Mouse (Mus musculus) fat pad, adult 2 months (tissue): ENCODE results near the gene Lrtm1.

Source experiments
- DNase-seq: peaks from one replicate; pipeline ENCODE4 v3.0.0-alpha.2; 2011; ENCODE audit warnings: low read depth, low spot score; ENCODE audit errors: extremely low read depth

Lrtm1 gene

DNA sequence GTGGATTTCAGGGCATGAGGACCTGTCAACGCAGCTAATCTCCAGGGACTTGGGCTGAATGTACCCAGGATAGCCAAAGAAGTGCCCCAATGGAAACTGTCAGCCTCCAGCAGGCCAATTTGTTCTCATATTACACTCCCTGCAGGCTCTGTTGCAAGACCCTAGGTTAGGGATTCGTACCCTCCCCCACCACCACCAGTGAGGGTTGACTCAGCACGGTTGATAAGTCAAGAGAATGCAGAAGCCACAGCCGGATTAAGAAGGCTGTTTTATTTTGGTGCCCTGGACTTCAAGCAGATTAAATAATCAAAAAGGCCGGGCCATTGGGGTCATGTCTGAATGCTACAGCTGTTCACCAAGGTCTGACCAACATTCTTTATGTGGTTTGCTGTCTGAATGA lies at the start of gene Lrtm1:
Gene Lrtm1, plus strand, starts transcription at position 326 of the 400 bp plus-strand sequence.
- DNase-seq = no peak

DNA sequence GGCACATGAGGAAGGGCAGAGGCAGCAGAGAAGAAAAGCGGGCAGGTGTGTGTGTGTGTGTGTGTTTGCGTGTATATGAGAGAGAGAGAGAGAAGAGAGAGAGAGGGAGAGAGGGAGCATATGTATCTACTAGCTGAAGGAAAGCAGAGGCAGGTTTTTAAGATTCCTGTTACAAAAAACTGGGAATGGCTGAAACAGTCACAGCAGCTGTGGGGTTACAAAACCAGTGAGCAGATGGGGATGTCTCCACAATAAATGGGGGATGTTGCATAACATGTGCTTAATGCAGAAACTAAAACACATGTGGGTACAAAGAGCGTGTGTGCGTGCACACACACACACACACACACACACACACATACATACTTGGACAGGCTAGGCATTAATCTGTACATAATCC lies 48.8 kb upstream of the Lrtm1 start:
- DNase-seq = no peak

DNA sequence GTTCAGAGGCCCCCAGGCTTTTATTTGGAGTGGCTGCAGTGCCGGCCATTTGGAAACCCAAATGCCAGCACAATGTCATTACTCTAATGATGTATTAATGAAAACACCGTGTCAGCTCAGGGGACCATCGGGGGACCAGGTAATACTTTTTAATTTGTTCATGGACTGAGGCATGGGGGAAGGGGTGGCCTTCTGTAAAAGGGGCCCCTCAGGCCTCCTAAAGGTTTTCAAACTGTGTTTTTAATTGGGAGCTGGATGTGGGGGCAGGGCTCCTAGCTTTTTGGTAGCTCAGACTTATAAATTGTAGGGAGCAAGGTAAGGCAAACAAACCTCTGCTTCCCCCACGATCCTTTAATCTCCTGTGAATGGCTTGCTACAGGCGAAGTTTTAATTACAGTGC lies 45.4 kb upstream of the Lrtm1 start:
- no peak for DNase-seq

DNA sequence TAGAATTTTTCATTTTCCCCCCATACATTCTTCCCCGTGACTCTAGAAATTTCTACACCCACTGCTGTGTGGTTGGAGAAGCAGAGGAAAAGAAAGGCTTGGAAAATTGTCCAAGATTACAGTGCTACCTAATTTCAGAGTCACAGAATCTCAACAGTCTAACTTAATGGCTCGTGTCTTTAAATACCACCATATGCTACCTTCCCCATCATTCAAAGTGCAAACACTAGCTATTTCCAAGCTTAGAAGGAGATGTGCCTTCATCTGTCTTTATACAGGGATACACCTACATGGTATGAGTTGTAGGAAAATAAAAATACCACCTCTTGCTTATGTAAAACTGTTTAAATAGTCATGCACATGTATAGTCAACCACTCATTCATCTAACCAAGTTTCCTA lies 38.8 kb upstream of the Lrtm1 start:
- no peak for DNase-seq

DNA sequence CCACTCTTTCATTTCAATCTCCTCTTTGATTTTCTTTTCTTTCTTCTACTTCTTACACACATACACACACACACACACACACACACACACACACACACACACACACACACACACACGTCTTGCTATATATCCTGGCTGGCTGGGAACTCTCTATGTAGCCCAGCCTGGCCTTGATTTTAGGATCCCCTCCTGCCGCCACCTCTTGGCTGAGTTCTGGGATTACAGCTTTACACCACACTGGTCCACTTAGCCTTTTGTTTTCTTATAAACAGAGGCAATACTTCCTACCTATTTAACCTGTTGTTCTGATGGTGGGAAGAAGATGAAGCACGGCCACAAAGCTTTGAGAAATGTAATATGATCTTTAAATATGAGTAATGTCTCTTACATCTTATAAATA lies 37.5 kb upstream of the Lrtm1 start:
- no peak for DNase-seq

DNA sequence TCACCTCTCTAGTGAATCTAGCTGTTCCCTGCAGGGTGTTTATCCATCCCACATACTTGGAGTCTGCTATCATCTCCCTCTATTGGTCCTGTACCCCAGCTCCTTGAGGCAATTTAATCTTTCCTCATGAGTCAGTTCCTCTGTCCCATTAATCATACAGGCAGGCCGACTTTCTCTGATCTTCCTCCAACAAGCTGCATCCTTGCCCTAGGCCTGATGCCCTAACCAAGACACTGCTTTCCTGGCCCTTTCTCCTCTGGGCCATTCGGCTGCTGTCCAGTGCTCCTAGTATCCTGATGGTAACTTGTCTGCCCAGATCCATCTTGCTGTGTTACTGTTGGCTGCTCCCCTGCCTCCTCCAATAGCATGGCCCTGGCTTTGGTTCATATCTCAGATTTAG lies 33.7 kb upstream of the Lrtm1 start:
- no peak for DNase-seq

DNA sequence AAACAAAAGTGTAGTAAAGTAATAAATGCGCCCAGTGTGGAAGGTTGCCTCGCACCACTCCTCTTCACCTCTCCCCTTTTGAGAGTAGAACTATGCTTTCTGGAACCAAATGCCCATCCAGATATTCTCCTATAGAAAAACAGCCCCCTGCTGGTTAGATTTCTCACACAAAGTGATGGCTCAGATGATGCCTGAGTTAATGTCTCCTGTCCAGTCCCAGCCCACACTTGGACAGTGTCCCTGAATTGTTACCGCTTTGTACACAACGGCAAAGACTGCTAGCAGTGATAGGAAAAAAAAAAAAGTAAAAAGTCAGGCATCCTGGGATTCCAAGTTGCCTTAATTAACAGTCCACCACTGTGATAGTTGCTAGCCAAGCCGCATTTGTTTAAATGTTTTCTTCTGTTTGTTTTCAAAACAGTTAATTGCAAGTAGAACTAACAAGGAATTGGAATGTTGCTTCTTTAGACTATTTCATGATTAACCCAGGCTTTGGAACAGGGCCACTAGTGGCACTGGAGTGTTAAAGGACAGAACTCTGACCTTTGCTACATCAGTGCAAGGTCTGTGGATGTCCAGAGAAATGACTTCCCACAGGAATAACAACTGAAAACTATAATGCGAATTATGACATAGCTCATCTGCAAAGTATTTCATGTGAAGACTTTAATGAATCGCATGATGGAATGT lies 29.7 kb upstream of the Lrtm1 start:
- no peak for DNase-seq

DNA sequence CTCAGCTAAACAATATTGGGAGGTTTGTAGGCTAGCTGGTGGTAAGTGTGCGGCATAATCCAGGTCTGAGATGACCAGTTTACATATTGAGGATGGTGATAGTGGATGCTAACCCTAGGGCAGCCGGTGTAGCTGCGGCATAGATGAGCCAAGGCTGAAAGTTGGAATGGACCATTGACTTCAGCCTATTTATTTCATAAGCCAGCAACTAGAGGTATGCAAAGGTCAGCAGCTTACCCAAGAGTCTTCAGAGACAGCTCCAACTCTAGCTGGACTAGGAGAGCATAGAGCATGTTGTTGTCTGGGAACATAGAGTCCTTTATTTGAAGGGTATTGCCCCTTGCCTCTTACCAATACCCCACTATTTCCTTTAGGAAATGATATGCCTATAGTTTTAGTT lies 21.4 kb upstream of the Lrtm1 start:
- DNase-seq = no peak

DNA sequence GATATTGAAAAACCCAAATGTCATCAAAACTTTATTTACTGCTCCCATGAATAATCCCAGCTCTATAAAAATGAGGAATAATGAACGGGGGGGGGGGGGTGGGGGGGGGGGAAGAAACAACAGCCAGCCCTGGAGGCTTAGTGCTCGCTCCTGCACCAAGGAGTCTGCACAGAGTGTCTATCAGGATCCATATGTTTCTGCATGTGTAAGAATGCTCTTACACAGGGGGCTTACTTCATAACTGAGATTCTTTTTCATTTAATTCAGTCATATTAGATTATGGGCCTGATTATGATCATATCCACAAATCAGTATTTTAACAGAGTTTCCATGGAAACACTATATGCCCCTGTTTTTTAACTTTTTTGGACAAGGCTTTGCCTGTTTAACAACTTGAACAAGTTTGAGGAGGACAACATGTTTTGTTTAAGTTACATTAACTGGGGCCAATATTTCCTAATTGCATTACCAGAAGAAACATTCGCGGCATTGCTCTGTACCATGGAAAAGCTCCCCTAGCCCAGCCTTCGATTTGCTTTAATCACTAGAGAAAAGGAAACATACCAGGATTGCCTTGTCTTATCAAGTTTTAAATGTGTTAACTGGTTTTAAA lies 12.7 kb upstream of the Lrtm1 start:
- DNase-seq = no peak

DNA sequence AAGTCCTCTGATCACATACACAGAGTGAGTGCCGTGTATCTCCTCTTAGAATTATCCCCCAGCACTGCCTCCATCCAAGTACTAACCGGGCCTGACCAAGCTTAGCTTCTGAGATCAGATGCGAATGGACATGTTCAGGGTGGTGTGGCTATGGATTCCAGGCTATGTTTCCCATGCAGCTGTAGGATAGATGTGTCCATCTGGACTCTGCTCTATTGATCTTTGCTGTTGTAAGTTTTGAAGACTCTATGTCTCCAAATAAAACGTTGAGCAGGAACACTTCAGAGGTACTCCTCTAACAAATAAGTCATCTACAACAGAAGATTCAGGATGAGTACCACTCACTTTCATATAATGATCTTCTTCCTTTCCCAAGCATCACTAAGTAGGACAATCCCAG lies 8.4 kb upstream of the Lrtm1 start:
- DNase-seq = no peak

DNA sequence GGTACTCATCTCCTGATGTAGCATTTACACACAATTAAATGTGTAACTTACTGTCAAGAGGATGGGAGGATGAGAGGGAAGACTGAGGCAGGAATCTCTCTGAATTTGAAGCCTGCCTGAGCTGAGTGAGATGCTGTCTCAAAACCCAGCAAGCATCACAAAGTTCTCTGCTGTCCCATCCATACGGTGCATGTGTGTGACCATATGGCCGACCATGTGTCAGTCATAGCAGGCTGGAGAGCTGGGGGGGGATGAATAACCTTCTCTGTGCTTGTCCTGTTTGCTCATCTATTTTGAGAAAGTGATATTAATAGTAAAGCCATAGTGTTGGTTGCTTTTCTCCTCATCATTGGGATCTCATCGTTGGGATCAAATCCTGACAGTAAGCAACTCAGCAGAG lies 4.8 kb upstream of the Lrtm1 start:
- DNase-seq = no peak

DNA sequence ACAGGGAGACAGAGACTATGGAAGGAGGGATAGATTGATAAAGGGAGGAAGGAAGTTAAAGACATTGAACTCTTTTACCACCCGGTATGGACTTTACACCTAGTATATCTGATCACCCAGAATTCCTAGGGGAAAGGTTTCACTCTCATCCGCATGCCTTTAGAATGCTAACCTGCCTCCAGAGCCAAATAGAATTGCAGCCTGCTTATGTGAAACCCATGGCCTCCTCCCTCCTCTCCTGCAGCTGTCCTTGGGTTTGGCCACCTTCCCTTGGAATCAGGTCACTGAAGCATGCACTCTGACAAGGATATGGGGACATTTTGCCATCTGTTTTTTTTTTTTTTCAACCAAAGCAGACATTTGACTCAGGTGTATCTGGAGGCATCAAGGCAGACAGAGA lies 3.3 kb upstream of the Lrtm1 start:
- DNase-seq = no peak

DNA sequence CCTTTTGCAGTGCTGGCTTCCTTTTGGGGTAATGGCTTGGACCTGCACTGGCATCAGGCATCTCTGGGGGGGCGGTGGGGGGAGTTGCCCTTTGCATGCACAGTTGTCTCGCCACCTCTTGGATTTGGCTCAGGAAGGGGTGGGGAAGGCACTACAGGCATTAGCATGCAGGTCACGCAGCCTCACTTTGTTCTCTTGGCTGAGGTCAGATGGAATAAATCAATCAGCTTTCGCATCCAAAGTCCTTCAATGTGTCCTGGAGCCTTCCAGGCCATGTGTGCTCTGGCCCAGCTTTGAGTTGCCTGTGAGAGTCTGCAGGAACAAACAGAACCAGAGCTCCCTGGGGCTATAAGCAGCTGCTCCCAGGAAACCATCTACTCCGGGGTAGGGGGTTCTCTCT lies 2.1 kb upstream of the Lrtm1 start:
- no peak for DNase-seq

DNA sequence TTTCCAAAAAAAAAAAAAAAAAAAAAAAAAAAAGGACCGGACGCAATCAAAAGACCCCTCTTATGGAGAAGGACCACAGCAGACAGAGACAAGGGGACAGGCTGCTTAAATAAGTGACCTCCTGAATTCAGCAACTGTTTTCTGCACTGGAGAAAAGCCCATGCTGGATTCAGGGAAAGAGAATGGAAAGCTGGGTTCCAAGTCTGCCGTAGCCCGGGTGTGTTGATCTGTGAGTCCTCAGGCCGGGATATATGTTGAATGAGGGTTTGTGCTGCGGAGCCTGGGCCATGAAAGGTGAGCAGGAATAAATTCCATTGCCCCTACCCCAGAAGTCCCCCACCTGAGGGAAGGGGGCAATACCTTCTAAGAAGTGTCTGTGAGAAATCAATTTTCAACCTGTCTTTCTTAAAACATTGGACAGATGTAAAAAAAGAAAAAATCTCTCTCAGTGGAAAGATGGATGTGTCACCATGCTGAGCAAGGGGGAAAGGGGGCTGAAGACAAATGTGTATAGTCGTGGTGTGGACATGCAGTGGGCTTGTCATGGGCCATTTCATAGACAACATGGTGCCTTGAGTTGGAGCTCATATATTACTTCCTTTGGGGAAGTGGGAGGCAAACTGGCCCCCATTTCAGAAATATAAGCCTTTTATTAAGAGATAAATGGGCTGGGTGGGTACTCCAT lies 450 bp downstream of the Lrtm1 start:
- DNase-seq = no peak

DNA sequence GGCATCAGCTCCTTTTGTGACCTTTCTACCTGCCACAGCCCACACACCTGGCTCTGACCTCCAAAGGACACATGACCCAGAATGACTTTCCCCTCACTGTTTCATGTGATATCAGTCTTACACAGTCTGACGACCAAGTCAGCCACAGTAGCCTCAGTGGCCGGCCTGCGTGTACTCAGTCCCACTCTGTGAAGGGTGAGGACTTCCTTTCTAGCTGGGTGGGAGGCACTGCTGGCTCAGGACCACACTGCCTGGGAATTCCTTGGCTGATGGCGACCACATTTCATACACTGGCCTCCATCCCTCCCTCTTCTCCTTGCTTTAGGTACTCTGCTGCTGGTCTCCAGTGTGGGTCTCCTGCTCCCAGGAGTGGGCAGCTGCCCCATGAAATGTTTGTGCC lies 3.3 kb downstream of the Lrtm1 start:
- DNase-seq = no peak

DNA sequence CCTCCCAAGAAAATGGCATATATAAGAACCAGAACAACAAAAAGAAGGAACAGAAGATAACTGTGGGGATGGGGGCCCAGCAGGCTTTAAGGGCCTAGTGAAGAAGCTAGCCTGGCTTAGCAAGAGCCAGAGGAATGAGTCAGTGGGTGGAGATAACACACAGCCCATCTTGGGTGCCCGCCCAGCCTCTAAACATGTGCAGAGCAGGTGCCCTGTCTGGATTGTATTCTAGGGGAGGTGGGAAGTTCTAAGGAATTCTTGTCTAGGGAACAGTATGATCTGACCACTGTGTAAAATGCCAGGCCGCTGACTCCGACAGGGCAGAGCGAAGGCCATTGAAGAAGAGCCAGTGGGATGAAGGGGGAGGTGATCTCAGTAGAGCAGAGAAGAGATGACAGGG lies 5.2 kb downstream of the Lrtm1 start:
- no peak for DNase-seq

DNA sequence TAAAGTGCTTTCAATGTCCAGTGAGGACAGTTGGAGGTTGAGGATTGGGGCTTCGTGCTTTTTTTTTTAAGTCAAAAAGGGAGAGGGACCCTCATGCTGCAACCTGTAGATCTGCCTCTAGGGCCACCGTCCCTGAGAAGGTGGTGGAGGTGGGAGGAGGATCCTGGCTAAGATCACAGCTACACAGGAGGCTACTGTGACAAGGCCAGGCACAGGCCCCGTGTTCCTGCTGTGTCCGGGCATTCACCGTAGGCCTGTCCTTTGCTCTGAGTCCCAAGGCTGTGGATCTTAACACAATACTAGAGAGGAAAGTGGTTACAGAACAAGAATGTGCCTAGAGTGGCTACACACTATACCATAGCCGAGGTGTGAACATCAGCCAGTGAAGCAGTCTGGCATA lies 7.3 kb downstream of the Lrtm1 start:
- no peak for DNase-seq

DNA sequence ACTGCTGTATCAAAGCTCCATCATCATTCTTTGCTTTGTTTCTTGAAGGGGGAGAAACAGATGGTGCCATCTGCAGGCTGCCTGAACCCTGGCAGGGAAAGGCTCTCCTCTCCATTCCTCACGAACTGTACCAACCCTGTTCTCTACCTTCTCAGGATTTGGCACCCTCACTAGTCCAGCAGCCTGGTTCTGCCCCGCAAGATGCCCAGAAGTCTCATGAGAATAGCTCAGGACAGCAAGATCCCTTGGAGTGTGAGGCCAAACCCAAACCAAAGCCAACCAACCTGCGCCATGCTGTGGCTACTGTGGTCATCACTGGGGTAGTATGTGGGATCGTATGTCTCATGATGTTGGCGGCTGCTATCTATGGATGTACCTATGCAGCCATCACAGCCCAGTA lies 9.3 kb downstream of the Lrtm1 start:
- no peak for DNase-seq

DNA sequence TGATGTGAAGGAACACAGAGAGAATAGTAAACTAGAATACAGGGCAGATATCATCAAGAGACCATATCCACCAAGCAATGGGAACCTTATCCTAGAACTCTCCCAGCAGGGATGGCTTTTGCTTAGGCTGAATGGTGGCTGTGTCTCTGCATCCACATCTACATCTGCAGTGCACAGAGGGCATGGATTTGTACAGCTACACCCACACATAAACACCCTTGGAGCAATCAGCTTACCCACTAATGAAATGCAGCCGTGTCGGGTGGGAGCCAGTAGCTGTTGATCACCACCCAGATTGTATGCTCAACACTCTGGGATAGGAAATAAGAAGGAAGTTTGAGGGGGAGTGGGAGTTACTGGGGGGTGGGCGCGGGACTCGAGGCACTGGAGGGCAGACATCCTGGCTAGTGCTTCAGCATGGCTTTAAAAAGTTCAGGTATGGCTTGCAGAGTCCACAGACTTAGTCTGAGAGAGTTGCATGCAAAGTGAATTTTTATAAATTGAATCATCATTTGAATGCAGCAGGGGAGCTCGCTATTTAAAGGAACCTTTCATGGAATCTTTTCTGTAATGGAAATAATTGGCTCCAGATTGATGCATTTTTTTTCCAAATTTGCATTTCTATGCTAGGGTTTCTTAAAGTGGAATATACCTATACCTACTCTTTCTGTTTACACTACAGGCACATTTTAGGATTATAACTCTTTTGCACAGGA lies 10.5 kb downstream of the Lrtm1 start:
- DNase-seq = no peak

DNA sequence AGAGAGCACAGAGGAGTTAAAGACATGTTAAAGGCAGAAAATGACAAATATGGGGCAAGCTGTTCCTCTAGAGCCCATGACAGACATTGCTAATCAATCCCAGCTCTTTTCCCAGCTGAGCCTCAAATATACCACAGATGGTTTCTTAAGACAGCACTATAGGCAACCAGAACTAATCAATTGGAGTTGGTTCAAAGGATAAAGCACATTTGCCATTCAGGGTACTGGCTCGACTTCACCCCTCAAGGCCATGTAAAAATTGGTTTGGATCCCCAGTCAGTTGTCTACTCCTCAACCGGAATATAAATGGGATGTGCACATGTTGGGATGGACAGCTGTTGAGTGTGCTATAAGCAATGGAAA lies 11.1 kb downstream of the Lrtm1 start:
- DNase-seq = no peak

DNA sequence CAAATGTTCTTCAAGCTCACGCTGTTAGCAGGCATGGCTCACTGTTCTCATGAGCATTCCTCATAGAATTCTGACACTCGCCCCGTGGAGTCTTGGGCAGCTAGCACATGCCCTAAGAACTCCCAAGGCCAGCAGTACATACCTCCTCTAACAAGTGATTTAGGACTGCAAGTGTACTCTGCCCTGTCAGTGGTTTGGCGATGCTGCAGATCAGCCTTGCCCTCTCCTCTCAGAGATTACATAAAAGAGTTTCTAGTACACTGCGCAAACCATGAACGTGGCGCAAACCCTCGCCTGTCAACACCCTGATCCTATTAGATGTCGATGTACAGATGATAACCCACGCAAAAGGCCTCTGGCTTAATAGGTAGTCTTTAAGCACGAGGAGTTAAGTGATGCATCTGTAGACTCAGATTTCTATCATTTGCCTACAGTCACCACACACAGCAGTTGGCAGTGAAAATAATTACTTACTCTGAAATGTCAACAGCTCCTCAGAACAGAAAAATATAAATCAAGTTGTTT lies 11.9 kb downstream of the Lrtm1 start:
- DNase-seq = peak; percentile 83

DNA sequence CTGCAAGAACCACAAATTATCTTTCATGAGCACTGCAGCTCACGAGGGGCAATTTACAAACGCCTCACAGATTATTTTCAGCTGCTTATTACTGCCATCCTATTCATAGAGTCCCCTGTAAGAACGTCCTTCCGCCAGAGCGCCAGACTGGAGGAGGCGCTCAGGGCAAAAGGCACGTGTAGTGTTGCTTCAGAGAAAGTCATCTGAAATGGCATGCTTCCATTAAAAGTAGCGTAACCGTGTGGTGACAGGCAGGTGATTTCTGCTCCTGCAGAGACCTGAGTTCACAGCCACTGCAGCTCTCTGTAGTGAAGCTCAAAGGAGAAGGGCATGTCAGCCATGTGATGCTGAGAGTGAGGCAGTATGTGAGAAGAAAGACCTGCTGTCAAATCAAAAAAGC lies 12.5 kb downstream of the Lrtm1 start:
- DNase-seq = peak; percentile 16
